Mouse (Mus musculus): ENCODE results near the gene Banf1. TPM values are rescaled to one million over a fixed set of nuclear protein-coding genes. Genes with fewer than 3 reads are reported as not detected.

The Banf1 gene
- total RNA-seq (2014; rRNA removed) (20.2 and 21.5 TPM in 2 replicates), polyA plus RNA-seq (2012; rRNA removed) (68.5 and 71.2 TPM in 2 replicates)

DNA sequence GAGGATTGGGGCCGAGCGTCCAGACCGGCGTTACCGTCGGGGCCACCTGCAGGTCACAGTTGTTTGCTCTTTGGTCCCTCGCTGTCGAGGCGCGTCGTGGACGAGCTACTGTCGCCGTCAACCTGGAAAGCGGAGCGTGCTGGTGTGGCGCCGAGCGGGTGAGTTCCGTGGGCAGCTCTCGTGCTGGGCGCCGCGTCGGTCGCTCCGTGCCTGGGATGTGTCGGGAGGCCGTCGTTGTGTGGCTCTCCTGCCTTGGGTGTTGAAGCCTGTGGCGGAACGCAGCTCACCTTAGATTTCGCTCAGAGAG, at the start of gene Banf1:
Gene Banf1 (minus strand): TSS at position 116 of the 307 bp plus-strand sequence.
- under 1% methylated on average over 33 of the region's 33 CpGs for WGBS
- Histone ChIP-seq H3K4me3 (ENCODE audit: insufficient read depth, low read depth, low read length) (peak within 1 kb of the TSS; percentile 76), H3K4me1 (ENCODE audit: control insufficient read depth, insufficient read depth, low read length) (peaks cover 5% of the 10 kb centered on the region; the same call in 1 of the 2 replicates), H3K36me3 (ENCODE audit: control insufficient read depth, insufficient read depth, low read length) (peaks cover 15% of the 10 kb centered on the region), H3K27ac (replicated peaks; ENCODE audit: insufficient read depth, low read depth, low read length) (peak within 1 kb of the TSS; percentile 93), H3K9ac (ENCODE audit: low read depth, low read length) (peak within 1 kb of the TSS; percentile 93), H3K79me2 (ENCODE audit: control insufficient read depth, insufficient read depth, low read length) (peaks cover 6% of the 10 kb centered on the region; the same call in 1 of the 2 replicates), H3K27me3 (ENCODE audit: control insufficient read depth, insufficient read depth, low read length) (no peaks in the 10 kb centered on the region)
- DNase-seq (ENCODE audit: extremely low read depth, low read depth, low spot score) = no peak
- TF ChIP-seq CTCF (IDR thresholded peaks at IDR 0.05; ENCODE audit: low read depth, low read length) (no peak), POLR2A (IDR thresholded peaks at IDR 0.05; ENCODE audit: extremely low read depth, insufficient read depth, low read length) (no peak)

DNA sequence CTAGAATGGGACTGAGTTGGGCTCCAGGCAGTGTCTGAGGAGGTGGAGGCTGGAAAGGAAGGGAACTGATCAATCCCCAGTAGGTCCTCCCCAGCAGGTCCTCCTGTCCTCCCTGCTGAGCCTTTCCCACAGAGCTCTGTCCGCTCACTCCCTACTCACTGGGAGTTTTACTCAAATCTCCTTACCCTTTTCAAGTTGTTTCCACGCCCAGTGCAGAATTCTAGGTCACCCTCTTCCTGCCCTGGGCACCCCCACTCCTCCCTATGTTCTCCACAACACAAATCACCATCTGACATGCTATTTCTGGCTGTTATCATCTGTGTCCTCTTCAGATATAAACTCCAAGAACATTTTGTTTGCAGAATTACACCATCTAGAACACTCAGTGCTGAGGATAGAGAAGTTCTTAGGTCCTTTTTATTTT, 47.6 kb upstream of the Banf1 start:
- WGBS = 72% methylated on average over 2 of the region's 2 CpGs
- peaks cover 26% of the 10 kb centered on the region for H3K36me3 ChIP-seq (ENCODE audit: control insufficient read depth, insufficient read depth, low read length)
- H3K4me3 ChIP-seq (ENCODE audit: insufficient read depth, low read depth, low read length) = no peak overlapping the region
- peak overlapping the region; percentile 54 for H3K27ac ChIP-seq (replicated peaks; ENCODE audit: insufficient read depth, low read depth, low read length)
- H3K27me3 ChIP-seq (ENCODE audit: control insufficient read depth, insufficient read depth, low read length) = no peaks in the 10 kb centered on the region
- TF ChIP-seq CTCF (IDR thresholded peaks at IDR 0.05; ENCODE audit: low read depth, low read length) = no peak
- TF ChIP-seq POLR2A (IDR thresholded peaks at IDR 0.05; ENCODE audit: extremely low read depth, insufficient read depth, low read length) = no peak
- peak; percentile 43 for DNase-seq (ENCODE audit: extremely low read depth, low read depth, low spot score)
- no peaks in the 10 kb centered on the region for H3K79me2 ChIP-seq (ENCODE audit: control insufficient read depth, insufficient read depth, low read length)
- peaks cover 5% of the 10 kb centered on the region; the same call in 1 of the 2 replicates for H3K4me1 ChIP-seq (ENCODE audit: control insufficient read depth, insufficient read depth, low read length)
- H3K9ac ChIP-seq (ENCODE audit: low read depth, low read length) = no peak overlapping the region

DNA sequence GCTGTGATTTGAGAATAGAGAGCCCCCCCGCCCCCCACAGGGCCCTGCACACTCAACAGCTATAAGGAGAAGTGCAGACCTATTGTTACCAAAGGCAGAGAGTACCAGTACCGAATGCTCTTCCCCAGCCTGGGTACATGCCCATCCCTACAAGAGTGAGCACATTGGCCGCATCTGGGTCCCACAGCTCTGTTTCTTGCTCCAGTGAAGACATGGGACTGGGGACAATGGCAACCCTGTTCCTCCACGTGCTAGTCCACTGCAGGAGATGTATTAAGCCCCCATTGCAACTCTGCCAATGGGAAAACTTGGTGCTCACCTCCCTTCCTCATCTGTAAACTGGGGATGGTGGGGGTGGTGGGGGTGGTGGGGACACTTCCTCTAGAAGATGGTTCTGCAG, 46.9 kb upstream of the Banf1 start:
- no peak for DNase-seq (ENCODE audit: extremely low read depth, low read depth, low spot score)
- TF ChIP-seq CTCF (IDR thresholded peaks at IDR 0.05; ENCODE audit: low read depth, low read length) (no peak), POLR2A (IDR thresholded peaks at IDR 0.05; ENCODE audit: extremely low read depth, insufficient read depth, low read length) (no peak)
- Histone ChIP-seq H3K4me1 (ENCODE audit: control insufficient read depth, insufficient read depth, low read length) (peaks cover 9% of the 10 kb centered on the region; the same call in 1 of the 2 replicates), H3K27me3 (ENCODE audit: control insufficient read depth, insufficient read depth, low read length) (no peaks in the 10 kb centered on the region), H3K4me3 (ENCODE audit: insufficient read depth, low read depth, low read length) (no peak overlapping the region), H3K9ac (ENCODE audit: low read depth, low read length) (no peak overlapping the region), H3K79me2 (ENCODE audit: control insufficient read depth, insufficient read depth, low read length) (no peaks in the 10 kb centered on the region), H3K27ac (replicated peaks; ENCODE audit: insufficient read depth, low read depth, low read length) (no peak overlapping the region), H3K36me3 (ENCODE audit: control insufficient read depth, insufficient read depth, low read length) (peaks cover 24% of the 10 kb centered on the region)
- 91% methylated on average over 4 of the region's 4 CpGs for WGBS

DNA sequence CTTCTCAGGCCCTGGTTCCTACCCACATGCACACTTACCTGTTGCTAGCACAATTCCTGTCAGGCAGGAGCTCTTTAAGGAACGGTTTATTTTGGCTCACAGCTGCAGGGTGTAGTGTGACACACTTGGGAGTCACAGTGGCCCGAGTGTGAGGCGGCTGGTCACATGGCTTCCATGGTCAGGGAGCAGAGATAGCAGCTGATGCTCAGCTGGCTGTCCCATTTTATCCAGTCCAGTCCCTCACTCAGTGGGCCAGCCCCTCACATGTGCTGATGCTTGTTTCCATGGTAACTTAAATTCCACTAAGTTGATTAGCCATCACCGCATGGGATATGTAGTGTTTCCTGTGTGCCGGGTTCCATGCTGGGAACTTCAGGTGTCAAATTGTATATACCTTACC, 45.0 kb upstream of the Banf1 start:
- H3K79me2 ChIP-seq (ENCODE audit: control insufficient read depth, insufficient read depth, low read length) = 0 out of 2 replicates have a peak, but pooled peaks cover 3% of the 10 kb centered on the region
- no peak for DNase-seq (ENCODE audit: extremely low read depth, low read depth, low spot score)
- no peak overlapping the region for H3K27ac ChIP-seq (replicated peaks; ENCODE audit: insufficient read depth, low read depth, low read length)
- peaks cover 16% of the 10 kb centered on the region for H3K4me1 ChIP-seq (ENCODE audit: control insufficient read depth, insufficient read depth, low read length)
- WGBS = 64% methylated on average over 5 of the region's 5 CpGs
- TF ChIP-seq CTCF (IDR thresholded peaks at IDR 0.05; ENCODE audit: low read depth, low read length) = no peak
- no peak for TF ChIP-seq POLR2A (IDR thresholded peaks at IDR 0.05; ENCODE audit: extremely low read depth, insufficient read depth, low read length)
- no peaks in the 10 kb centered on the region for H3K27me3 ChIP-seq (ENCODE audit: control insufficient read depth, insufficient read depth, low read length)
- H3K9ac ChIP-seq (ENCODE audit: low read depth, low read length) = no peak overlapping the region
- peaks cover 8% of the 10 kb centered on the region for H3K36me3 ChIP-seq (ENCODE audit: control insufficient read depth, insufficient read depth, low read length)
- H3K4me3 ChIP-seq (ENCODE audit: insufficient read depth, low read depth, low read length) = no peak overlapping the region

DNA sequence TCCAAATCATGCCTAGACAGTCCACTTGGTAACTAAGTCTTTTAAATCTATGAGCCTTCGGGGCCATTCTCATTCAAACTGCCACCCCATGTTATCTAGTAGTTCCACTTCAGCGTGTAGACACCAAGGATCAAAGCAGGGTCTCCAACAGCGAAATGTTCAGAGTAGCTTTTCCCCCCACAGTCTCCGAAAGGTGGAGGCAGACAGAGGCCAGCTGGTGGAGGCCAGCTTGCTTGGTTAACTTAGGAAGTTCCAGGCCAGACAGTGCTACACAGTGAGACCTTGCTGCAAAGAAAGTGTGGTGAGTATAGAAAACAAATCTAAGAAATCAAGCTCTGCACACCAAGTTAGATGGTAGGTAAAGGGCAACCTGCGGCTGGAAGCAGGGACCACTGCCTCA, 43.7 kb upstream of the Banf1 start:
- Histone ChIP-seq H3K4me1 (ENCODE audit: control insufficient read depth, insufficient read depth, low read length) (peaks cover 20% of the 10 kb centered on the region), H3K27ac (replicated peaks; ENCODE audit: insufficient read depth, low read depth, low read length) (no peak overlapping the region), H3K79me2 (ENCODE audit: control insufficient read depth, insufficient read depth, low read length) (0 out of 2 replicates have a peak, but pooled peaks cover 3% of the 10 kb centered on the region), H3K9ac (ENCODE audit: low read depth, low read length) (no peak overlapping the region), H3K27me3 (ENCODE audit: control insufficient read depth, insufficient read depth, low read length) (no peaks in the 10 kb centered on the region), H3K36me3 (ENCODE audit: control insufficient read depth, insufficient read depth, low read length) (no peaks in the 10 kb centered on the region), H3K4me3 (ENCODE audit: insufficient read depth, low read depth, low read length) (no peak overlapping the region)
- TF ChIP-seq POLR2A (IDR thresholded peaks at IDR 0.05; ENCODE audit: extremely low read depth, insufficient read depth, low read length) (no peak), CTCF (IDR thresholded peaks at IDR 0.05; ENCODE audit: low read depth, low read length) (no peak)
- WGBS = 94% methylated on average over 5 of the region's 5 CpGs
- DNase-seq (ENCODE audit: extremely low read depth, low read depth, low spot score) = no peak

DNA sequence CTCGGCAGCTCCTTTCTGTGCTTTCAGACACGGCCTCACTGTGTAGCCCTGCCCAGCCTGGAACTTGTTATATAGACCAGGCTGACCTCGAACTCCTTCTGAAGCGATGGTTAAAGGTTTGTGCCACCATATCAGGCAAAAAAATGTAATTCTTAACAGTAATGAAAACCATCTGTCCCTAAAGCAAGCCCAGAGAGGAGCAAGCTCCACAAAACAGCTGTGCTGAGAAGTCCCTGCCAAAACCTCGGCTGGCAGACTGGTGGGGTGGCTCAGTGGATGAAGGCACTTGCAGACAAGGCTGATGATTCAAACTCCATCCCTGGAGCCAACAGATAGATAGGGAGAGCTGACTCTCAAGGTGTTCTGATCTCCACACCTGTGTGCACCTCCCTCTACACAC, 42.1 kb upstream of the Banf1 start:
- Histone ChIP-seq H3K79me2 (ENCODE audit: control insufficient read depth, insufficient read depth, low read length) (0 out of 2 replicates have a peak, but pooled peaks cover 3% of the 10 kb centered on the region), H3K27ac (replicated peaks; ENCODE audit: insufficient read depth, low read depth, low read length) (peak overlapping the region; percentile 69), H3K4me1 (ENCODE audit: control insufficient read depth, insufficient read depth, low read length) (peaks cover 17% of the 10 kb centered on the region), H3K9ac (ENCODE audit: low read depth, low read length) (no peak overlapping the region), H3K27me3 (ENCODE audit: control insufficient read depth, insufficient read depth, low read length) (no peaks in the 10 kb centered on the region), H3K4me3 (ENCODE audit: insufficient read depth, low read depth, low read length) (no peak overlapping the region), H3K36me3 (ENCODE audit: control insufficient read depth, insufficient read depth, low read length) (no peaks in the 10 kb centered on the region)
- DNase-seq (ENCODE audit: extremely low read depth, low read depth, low spot score) = no peak
- WGBS = 79% methylated on average over 5 of the region's 5 CpGs
- TF ChIP-seq CTCF (IDR thresholded peaks at IDR 0.05; ENCODE audit: low read depth, low read length) = no peak
- TF ChIP-seq POLR2A (IDR thresholded peaks at IDR 0.05; ENCODE audit: extremely low read depth, insufficient read depth, low read length) = no peak

All from liver, adult 2 months (tissue).